Mouse (Mus musculus) spleen, postnatal 14 days (tissue): ENCODE results near the gene Anln.
"Not testable (repeated sequence)": the region's sequence is repeated elsewhere in the genome, so short reads cannot be mapped to it uniquely, and the experiment has no call there.

Experiments
- DNase-seq, 2 experiments: peaks; one replicate each; pipeline ENCODE4 v3.0.0; 2021 to 2022; ENCODE audit warnings: low spot score in 2 of 2

Gene Anln

DNA sequence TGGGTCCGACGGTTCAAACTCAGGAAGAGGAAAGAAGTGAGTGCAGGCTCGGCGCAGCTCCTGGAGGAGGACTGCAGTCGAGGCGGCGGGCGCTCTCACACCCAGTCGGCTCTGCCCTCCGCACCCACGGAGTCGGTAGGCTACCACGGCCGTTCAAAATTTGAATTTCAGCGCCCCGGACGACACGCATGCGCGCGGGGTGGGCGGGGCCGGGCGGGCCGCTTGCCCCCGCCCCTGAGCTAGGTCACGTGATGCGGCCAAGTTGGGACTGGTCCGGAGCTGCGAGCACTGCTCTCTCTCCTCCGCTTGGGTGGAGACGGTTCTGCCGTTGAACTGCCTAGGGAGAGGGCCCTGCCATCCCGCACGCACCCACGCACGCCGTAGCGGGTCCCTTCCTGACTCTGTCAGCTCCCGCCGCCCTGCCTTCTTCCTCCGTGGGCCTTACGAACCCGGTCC is at the start of gene Anln:
TSS of gene Anln (minus strand) at position 168 of the 456 bp plus-strand sequence.
- DNase-seq = peak; percentile 90 to 93

DNA sequence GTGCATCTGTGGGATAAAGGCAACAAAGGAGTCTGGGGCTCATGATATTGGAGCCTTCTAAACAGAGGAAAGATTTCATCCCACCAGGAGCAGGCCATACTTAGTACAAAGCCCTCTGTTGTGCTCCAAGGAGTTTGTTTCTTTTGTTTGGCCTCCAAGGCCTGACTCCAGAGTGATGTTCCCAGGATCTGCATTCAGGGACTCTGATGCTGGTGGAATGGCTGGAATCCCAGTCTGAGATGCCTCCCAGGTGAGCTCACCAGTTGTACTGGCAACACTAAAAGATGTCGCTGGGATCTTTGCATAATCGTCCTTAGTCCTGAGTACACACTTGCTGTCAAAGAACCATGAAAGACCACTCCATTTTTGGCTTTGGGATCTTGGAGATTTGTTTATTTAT is 45.1 kb upstream of the Anln start:
- DNase-seq = no peak

DNA sequence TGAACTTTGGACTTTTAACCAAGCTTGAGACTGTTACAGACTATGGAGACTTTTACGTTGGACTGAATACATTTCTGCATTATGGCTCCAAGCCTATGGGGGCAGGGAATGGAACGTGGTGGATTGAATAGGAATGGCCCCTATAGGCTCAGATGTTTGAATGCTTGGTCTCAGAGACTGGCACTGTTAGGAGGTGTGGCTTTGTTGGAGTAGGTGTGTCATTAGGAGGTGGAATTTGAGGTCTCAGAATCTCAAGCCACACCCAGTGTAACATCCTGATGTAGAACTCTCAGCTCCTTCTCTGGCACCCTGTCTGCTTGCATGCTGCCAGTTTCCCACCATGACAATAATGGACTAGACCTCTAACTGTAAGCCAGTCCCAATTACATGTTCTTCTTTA is 44.2 kb upstream of the Anln start:
- no peak for DNase-seq

DNA sequence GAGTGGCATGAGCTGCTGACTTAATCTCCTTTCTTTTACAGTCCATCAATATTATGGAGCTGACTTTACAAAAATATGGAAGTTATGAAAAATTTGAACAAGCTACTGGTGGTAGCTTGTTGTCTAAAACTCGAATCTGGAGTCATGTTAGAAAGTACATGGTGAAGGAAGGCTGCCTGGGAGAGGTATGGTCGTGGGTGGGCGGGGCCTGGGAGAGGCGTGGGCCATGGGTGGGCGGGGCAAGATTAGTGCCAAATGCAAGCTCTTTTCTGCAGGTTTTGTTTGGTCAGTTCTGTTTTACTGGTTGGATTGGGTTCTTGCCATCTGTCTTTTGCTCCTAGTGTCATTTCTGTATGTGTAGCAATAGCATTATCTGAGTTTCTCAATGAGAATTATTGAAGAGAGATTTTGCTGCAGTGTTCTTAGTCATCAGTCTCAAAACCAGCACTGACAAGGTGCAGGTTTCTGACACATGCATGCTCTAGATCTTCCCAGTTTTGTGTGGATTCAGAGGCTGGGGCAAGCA is 41.4 kb upstream of the Anln start:
- no peak for DNase-seq

DNA sequence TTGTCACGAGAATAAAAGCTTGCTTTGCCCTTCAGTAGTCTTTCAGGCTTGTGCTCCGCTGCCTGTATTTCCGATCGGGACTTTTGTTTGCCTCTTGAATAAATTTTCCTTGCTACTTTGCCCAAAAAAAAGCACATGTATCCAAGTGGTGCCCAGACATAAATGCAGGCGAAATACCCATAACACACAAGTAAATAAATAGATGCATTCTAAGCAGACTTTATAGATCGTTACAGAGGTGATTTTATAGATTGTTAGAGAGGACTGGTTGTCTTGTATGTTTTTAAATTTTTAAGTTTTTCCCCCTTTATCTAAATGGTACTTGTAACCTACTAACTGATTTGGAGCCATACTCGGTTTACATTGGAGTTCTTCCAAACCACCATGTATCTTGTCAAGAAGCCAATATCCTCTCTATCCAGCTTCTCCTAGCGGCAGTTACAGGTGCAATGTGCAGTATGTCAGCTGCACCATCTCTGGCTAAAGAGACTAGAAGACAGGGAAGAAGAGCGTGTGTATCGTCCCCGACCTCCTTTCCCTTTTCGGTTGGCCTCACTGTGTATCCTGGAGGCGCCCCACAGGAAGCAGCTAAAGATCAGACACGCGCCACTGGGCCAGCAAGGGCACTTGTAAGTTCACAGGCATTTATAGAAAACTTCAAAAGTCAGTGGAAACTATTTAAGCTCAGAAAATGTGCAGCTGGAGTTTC is 40.7 kb upstream of the Anln start:
- no peak for DNase-seq

DNA sequence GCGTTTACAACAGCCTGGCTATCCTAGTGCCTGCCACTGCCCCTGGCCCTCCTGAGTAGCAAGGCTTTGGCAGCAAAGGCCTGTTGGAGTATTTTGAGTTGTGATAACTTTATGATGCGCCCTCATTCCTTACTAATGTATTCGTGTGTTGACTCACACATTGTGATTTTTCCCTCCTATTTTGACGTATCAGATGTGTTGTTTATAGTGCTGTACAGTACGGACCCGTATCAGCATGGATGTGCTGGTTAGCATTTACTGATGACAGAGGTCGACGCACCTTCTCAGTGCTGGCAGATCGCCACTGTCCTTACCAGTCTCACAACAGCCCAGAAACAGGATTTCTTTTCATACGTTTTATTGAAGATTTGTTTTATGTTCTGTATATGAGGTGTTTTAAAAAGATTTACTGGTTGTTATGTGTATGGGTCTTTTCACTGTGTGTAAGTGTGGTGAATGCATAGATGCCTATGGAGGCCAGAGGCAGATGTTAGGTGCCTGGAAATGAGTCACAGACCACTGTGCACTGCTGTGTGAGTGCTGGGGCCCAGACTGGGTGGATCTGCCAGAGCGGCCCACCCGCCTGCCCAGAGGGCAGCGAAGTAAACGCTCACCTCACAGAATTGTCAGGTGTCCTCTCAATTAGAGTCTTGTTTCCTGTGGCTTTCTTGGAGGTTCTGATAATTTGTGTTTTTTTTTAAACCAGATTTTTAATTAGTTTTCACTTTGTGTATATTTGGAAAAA is 39.9 kb upstream of the Anln start:
- no peak for DNase-seq

DNA sequence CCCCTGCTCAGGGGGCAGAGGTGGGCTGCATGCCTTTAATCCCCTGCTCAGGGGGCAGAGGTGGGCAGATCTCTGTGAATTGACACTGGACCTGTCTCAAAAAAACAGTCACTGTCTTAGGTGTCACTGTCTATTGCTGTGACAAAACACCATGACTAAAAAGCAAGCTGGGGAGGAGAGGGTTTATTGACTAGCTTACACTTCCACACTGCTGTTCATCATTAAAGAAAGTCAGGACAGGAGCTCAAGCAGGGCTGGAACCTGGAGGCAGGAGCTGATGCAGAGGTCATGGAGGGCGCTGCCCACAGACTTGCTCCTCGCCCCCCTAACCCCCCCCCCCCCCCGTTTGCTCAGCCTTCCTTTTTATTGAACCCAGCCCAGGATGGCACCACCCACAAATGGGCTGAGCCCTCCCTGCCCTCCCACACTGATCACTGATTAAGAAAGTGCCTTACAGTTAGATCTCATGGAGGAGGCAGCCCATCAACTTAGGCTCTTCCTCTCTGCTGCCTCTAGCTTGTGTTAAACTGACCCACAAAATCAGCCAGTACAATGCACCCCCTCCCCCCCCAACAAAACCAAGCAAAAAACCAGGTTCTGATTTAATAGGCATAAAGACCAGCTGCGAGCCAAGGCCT is 39.2 kb upstream of the Anln start:
- DNase-seq = no peak

DNA sequence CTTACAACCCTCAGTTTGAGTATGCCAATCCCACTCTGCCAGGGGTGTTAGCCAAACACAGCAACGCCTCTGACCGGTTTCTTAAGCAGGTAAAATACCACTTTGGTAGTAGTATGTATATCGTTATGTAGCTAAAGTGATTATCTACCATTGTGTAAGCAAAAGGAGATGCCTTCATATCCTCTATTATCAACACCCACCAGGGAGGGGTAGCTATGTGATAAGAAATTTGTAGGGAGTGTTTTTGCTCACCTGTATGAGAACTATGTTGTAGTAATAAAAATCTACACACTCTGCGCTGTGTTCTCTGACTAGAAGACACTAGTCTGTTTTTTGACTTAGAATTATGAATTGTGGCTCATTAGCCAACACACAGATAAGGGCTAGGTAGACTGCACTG is 35.7 kb upstream of the Anln start:
- no peak for DNase-seq

DNA sequence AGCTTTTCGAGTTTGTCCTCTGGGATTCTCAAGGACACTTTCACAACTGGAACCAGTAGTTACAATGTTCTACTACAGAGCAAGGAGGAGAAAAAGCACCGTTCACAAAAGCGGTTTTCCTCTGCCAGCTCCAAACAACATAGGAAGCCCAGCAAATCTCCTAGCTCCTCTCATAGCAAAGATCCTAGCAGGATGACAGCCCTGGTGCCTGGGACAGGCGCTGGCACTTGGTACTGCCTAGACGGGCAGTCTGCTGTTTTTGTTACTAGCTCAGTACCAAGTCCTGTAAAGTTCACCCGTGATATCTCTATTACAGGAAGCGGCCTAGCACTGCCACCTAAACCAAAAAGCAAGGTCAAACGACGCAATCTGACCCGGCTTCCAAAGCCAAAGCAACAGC is 35.2 kb upstream of the Anln start:
- no peak for DNase-seq

DNA sequence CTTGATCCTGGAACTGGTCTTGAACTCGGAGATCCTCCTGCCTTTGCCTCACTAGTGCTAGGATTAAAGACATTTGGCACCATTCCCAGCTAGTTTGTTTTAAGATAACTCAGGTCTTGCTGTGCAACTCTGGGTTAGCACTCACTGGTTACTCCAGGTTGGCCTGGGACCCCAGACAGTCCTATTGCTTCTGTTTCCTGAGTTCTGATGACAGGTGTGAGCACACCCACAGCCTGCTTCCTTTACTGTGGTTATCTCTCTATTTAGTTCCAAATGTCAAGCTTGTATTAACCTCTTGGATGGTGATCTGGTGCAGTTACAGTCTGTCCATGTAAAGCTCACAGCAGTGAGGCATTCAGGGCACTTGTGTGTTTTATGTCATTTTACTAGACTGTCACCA is 34.5 kb upstream of the Anln start:
- DNase-seq = no peak

DNA sequence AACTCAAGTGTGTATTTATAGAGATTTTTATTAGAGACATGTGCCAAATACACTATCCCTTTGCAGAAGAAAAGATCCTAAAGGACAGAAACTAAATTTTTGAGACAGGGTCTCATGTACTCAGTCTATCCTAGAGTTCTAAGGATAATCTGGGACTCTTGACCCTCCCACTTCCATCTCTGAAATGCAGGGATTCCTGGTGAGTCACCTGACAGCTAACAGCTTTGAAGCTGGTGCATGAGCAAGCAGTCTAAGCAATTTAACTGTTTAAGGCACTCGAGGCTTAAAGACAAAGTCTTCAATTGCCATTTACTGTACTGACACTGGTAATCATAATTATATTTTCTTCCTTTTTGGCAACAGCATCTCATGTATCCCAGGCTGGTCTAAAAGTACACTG is 33.6 kb upstream of the Anln start:
- no peak for DNase-seq

DNA sequence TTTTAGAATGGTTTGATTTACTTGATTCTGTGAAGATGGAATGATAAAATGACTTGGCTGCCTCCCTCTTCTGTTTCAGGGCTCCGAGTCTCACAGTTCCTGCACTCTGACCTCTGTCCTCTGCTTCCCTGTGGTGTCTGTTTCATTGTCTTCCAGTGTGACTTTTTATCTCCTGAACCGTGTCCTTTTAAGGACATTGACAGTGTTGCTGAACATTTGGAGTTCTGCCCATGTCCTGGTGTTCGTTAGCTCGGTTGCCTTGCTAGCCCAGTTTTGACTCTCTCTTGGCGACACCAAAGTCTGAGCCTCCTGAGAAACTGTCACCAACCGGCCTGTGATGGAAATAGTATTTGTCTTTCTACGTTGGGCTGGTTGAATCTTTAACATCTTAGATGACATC is 31.5 kb upstream of the Anln start:
- DNase-seq = no peak

DNA sequence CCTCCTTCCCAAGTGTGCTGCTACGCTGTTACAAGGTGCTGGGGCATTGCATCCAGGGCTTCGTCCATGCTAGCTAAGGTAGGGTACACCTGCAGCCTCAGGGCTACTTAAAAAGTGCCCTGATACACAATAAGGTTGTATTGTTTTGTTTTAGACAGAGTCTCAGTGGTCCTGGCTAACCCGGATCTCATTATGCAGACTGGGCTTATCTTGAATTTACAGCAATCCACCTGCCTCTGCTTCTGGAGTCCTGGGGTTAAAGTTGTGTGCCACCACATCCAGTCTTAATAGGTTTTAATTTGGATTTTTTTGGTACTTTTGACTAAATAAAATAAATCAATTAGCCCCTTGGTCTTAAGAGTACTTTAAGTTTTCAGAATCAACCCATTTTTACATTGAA is 30.9 kb upstream of the Anln start:
- no peak for DNase-seq

DNA sequence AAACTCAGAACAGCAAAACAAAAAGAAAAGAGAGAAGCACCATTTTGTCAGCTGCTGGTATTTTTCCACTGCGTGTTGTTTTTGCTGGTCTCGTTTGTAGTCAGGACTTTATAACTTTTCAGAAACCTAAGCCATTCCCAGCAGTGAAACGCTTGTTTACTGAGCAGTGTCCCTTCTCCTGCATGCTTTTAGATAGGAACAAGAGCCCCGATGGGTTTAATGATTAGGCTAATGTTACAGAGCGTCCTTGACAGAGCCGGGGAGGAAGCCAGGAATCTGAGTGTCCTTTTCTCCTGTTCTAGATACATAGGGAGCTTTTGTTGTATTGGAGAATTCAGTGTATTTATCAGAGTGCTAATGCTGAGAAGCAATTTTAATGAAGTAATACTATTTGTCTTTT is 28.6 kb upstream of the Anln start:
- no peak for DNase-seq

DNA sequence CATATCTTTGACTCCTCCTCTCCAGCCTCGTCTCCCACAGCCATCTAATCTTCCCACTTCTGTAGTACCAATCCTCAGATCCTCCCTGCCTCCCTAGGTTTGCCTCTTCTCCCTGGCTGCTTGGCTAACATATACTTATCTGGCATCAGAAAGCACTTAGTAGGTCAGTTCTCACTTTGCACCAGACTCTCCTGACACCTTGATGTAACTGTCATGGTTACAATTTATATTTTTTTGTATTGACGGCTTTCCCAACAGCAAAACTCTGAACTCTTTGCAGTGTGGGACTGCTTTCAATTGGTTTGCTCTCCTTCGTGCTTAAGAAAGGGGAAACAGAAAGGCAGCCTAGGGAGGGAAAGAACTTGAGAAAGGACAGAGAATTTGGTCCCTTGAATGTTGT is 27.2 kb upstream of the Anln start:
- DNase-seq = no peak

DNA sequence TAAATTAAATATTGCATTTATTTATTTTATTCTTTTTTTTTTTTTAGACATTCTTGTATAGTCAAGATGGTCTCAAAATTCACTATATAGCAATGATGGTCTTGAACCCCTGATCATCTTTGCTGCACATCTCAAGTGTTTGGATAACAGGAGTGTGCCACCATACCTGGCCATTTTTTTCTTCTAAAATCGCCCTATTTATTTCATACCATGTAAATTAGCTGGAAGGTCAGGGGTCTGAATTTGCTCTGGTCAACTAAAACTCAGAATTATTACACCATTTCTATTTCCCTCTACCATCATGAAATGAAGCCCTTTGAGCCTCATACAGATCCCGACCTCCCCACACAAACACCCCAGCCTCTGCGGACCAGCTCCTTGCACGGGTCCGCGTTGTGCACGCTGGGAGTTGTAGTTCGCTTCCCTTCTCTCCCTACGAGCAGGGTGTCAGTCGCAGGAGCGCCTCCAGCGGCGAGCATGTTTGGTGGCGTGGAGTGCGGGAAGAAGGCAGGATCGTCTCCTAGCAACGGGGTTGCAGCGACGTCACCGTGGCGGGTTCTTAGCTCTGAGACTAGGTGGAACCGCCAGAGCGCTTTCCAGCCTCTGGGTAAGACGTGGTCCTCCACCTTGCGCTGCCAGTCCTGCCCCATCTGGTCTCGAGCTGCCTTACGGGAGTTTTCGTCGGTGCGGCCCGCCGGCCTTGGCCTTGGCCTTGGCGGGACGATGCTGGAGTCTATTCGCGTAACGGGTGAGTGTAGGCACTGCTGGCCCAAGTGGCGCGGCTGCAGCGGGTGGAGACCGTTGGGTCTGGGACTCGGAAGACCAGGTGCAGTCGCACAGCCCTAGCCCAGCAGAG is 22.2 kb upstream of the Anln start, which contains the start of gene 9530077C05Rik:
TSS of gene 9530077C05Rik (plus strand) at position 512 of the 856 bp plus-strand sequence.
- peak; percentile 90 to 94 for DNase-seq

DNA sequence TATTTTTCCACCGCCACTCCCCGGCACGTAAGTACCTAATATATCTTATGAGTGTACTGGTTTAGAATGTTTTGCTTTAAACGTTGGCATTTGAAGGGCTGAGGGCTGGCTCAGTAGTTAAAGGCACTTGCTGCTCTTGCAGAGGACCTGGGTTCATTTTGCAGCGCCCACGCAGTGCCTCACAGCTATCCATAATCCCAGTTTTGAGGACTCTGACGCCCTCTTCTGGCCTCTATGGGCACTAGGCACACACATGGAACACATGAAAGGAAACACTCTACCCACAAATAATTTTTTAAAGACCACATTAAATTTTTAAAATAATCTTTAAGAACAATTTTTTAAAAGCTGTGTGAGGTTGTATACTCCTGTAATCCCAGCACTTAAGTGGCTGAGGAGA is 20.5 kb upstream of the Anln start:
- no peak for DNase-seq

DNA sequence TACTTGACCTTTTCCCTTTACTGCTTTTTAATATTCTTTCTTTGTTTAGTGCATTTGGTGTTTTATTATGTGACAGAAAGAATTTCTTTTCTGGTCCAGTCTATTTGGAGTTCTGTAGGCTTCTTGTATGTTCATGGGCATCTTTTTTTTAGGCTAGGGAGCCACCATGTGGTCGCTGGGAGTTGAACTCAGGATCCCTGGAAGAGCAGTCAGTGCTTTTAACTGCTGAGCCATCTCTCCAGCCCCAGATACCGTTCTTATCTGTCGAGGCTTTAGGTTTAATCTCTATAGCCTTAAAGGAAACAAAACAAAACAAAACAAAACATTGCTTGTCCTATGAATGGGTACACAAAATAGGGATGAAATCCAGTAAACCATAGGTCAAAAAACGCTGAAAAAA is 19.4 kb upstream of the Anln start:
- not testable (repeated sequence) for DNase-seq

DNA sequence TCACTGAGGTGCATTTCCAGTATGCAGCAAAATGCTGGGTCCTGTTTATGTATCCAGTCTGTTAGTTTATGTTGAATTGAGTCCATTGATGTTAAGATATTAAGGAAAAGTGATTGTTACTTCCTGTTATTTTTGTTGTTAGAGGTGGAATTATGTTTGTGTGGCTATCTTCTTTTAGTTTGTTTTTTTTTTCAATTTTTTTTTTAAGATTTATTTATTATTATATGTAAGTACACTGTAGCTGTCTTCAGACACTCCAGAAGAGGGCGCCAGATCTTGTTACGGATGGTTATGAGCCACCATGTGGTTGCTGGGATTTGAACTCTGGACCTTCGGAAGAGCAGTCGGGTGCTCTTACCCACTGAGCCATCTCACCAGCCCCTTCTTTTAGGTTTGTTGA is 18.6 kb upstream of the Anln start:
- not testable (repeated sequence) for DNase-seq

DNA sequence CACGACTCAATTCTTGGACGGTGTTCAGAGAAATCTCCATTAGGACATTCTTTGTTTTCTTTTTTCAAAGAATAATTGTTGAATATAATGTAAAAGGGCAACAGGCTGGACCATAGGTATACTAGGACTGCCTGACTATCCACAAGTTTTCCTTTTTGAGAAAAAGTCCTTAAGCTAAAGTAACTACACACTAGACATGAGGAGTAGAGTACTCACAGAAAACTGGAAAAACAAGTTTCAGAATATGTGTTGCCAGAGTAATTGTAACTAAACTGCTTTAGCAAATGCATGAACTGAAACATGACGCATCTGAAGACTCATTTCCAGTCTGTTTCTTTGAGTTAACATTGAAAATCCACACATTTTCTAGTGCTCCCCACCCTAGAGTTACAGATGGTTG is 16.4 kb upstream of the Anln start:
- DNase-seq = no peak

DNA sequence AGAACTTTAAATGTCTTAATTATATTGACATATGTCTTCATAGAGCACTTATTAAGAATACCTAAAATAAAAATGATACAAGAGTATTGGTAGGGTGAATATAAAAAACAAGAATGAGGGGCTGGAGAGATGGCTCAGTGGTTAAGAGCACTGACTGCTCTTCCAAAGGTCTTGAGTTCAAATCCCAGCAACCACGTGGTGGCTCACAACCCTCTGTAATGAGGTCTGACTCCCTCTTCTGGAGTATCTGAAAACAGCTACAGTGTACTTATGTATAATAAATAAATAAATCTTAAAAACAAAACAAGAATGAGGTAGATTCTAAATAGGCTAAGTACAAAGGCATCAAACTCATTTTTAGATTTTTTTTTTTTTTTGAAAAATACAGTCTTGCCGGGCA is 14.5 kb upstream of the Anln start:
- not testable (repeated sequence) for DNase-seq

DNA sequence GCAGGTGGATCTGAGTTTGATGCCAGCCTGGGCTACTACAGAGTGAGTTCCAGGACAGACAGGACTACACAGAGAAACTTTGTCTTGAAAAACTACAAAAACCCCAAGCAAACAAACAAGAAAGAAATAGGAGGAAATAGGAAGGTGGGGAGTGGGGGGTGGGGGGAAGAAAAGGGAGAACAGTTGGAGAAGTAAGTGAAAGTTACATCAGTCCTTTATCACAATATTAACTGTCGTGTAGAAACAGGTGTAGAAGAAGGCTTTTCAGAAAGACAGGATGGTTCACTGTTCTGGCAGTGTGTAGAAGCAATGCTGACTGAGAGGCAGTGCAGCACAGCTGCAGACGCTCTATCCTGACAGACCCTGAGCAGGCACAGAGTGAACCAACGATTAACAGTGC is 14.0 kb upstream of the Anln start:
- no peak for DNase-seq
